Mouse (Mus musculus) left cerebral cortex, adult 18-20 months (tissue): ENCODE results near the gene Cops2. TPM values are rescaled to one million over a fixed set of nuclear protein-coding genes. Genes with fewer than 3 reads are reported as not detected.

Experiments used
- DNase-seq, 2 experiments: peaks; one replicate each; pipeline ENCODE4 v3.0.0; 2021 to 2022; ENCODE audit warnings: low spot score in 2 of 2, mixed read lengths in 1 of 2
- total RNA-seq, 2 experiments: library from RNA; stranded (reverse); gene quantifications; 2 replicates each; pipeline ENCODE4 v1.2.3; 2021

Cops2 gene
- total RNA-seq, 2 experiments from 2014 or later: 102 TPM

- DNase-seq: no peak
These were observed 29.0 kb downstream of the Cops2 start for GRCm38 (mm10) chr2:125829924-125830323.

GRCm38 (mm10) chr2:125827898-125828297 lies 31.0 kb downstream of the Cops2 start:
- no peak for DNase-seq

GRCm38 (mm10) chr2:125826201-125826600 lies 32.7 kb downstream of the Cops2 start:
- no peak for DNase-seq

- no peak for DNase-seq
These were observed 38.5 kb downstream of the Cops2 start for GRCm38 (mm10) chr2:125820397-125820796.

- no peak for DNase-seq
These were observed 44.9 kb downstream of the Cops2 start for GRCm38 (mm10) chr2:125813972-125814595.

GRCm38 (mm10) chr2:125811332-125811731 lies 47.6 kb downstream of the Cops2 start:
- DNase-seq: peak in 1 of 2 experiments; percentile 24

GRCm38 (mm10) chr2:125809551-125809950 lies 49.4 kb downstream of the Cops2 start:
- peak; percentile 53 to 58 for DNase-seq

GRCm38 (mm10) chr2:125805826-125806225 lies 53.1 kb downstream of the Cops2 start:
- no peak for DNase-seq

- DNase-seq: no peak
These were observed 57.0 kb downstream of the Cops2 start for GRCm38 (mm10) chr2:125801947-125802346.

- no peak for DNase-seq
These were observed 57.9 kb downstream of the Cops2 start for GRCm38 (mm10) chr2:125801038-125801437.

GRCm38 (mm10) chr2:125800428-125800827 lies 58.5 kb downstream of the Cops2 start:
- DNase-seq: no peak

- no peak for DNase-seq
These were observed 61.1 kb downstream of the Cops2 start for GRCm38 (mm10) chr2:125797872-125798271.

GRCm38 (mm10) chr2:125795118-125795517 lies 63.8 kb downstream of the Cops2 start:
- DNase-seq: no peak

GRCm38 (mm10) chr2:125794166-125794565 lies 64.8 kb downstream of the Cops2 start:
- DNase-seq: no peak

GRCm38 (mm10) chr2:125792879-125793261 lies 66.1 kb downstream of the Cops2 start:
- no peak for DNase-seq

GRCm38 (mm10) chr2:125792144-125792878 lies 66.6 kb downstream of the Cops2 start:
- no peak for DNase-seq

- no peak for DNase-seq
These were observed 67.5 kb downstream of the Cops2 start for GRCm38 (mm10) chr2:125791485-125791885.

- DNase-seq: no peak
These were observed 68.7 kb downstream of the Cops2 start for GRCm38 (mm10) chr2:125790242-125790641.

- DNase-seq: no peak
These were observed 69.7 kb downstream of the Cops2 start for GRCm38 (mm10) chr2:125789265-125789664.

GRCm38 (mm10) chr2:125788785-125789184 lies 70.2 kb downstream of the Cops2 start:
- no peak for DNase-seq

- no peak for DNase-seq
These were observed 70.6 kb downstream of the Cops2 start for GRCm38 (mm10) chr2:125788351-125788750.

GRCm38 (mm10) chr2:125785021-125785420 lies 73.9 kb downstream of the Cops2 start:
- DNase-seq: no peak

GRCm38 (mm10) chr2:125784392-125784791 lies 74.5 kb downstream of the Cops2 start:
- DNase-seq: no peak
